Mouse (Mus musculus) testis, adult 2 months (tissue): ENCODE measurements at regions not wholly inside any gene's neighbourhood (a gene's known extent, or its start where the extent isn't known, plus 50 kb on each side); places are given as distances from the start of the nearest gene placed in this dataset.

Experiments
- H3K27ac ChIP-seq: fragments of 200-500 bp; 2 replicates; pipeline ENCODE4 v1.5.1; 2012; ENCODE audit warnings: low read depth, low read length; ENCODE audit not compliant: control insufficient read depth, insufficient read depth
- H3K27me3 ChIP-seq: fragments of 200-500 bp; 2 replicates; pipeline ENCODE4 v1.6.1; 2012; ENCODE audit warnings: mild to moderate bottlenecking, low read length, moderate library complexity; ENCODE audit not compliant: control insufficient read depth, insufficient read depth
- H3K36me3 ChIP-seq: fragments of 200-500 bp; 2 replicates; pipeline ENCODE4 v1.6.1; 2012; ENCODE audit warnings: mild to moderate bottlenecking, low read length; ENCODE audit not compliant: control insufficient read depth, insufficient read depth
- H3K4me1 ChIP-seq: fragments of 200-500 bp; 2 replicates; pipeline ENCODE4 v1.6.1; 2012; ENCODE audit warnings: low read length; ENCODE audit not compliant: control insufficient read depth, insufficient read depth
- H3K4me3 ChIP-seq: fragments of 200-500 bp; 2 replicates; pipeline ENCODE4 v1.5.1; 2012; ENCODE audit warnings: low read depth, mild to moderate bottlenecking, low read length, moderate library complexity, mixed read lengths; ENCODE audit not compliant: control insufficient read depth
- CTCF ChIP-seq: fragments of 200-500 bp; IDR thresholded peaks from 2 replicates; pipeline ENCODE4 v1.5.1; 2012; ENCODE audit warnings: low read depth, mild to moderate bottlenecking, inconsistent platforms, low read length, moderate library complexity; ENCODE audit not compliant: control insufficient read depth, insufficient read depth, insufficient replicate concordance
- POLR2A ChIP-seq: fragments of 200-500 bp; IDR thresholded peaks from 2 replicates; pipeline ENCODE4 v1.6.1; 2012; ENCODE audit warnings: low read depth, mild to moderate bottlenecking, inconsistent platforms, low read length, moderate library complexity; ENCODE audit not compliant: control insufficient read depth

DNA sequence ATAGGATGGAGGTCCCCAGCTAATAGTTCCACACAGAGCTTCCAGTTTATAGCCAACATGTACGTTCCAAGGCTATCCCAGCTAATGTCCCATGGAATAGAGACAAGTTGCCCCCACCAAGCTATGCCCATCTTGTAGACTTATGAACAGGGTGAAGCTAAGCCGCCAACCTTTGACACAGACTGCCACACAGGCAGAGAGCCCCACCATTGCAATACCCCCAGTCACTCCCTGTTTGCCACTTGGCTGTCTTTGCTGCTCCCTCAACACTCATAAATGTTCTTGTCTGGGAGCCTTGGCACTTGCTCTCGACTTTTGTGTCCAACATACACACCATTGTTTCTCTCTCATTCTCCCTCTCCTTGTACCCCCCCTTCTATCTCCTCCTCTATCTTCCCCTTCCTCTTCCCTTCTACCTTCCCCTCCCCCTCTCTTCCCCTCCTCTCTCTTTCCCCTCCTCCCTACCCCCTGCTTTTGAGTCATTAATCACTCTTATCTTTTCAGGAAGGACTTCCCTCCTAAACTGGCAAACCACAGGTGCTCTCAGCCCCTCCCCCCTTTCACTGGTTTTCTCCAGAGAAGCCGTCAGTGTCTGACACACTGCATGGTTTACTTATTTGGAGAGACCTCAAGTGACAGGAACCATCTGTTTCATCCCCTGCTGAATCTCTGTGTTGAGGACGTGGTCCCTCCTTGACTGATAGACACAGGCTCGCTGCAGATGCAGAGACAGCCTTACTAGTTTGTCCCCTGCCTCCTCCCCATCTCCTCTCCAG, 148.2 kb downstream of the Kdr start:
- TF ChIP-seq POLR2A (no peak), CTCF (no peak)
- Histone ChIP-seq H3K4me1 (peaks cover 6% of the 10 kb centered on the region), H3K4me3 (no peak overlapping the region), H3K27ac (no peak overlapping the region), H3K27me3 (no peaks in the 10 kb centered on the region), H3K36me3 (no peaks in the 10 kb centered on the region)

DNA sequence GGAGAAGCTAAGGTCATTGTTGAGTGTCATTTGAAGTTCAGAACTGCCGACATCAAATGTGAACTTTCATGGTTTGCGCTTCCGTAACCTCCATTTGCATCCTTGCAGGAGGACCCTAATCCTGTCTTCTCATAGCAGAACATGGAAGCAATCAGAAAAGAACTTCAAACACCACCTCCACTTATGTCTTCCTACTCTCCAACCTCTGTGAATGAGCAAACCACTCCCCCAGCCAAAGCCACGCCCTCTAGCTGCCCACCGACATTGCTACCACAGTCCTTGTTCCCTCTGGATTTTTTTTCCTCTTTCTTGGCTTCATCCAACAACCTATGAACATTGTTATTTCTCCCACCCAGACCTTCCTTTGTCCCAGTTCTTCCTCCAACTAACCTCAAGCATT, 149.9 kb downstream of the Kdr start:
- Histone ChIP-seq H3K4me3 (no peak overlapping the region), H3K4me1 (peaks cover 4% of the 10 kb centered on the region), H3K36me3 (no peaks in the 10 kb centered on the region), H3K27ac (no peak overlapping the region), H3K27me3 (no peaks in the 10 kb centered on the region)
- TF ChIP-seq CTCF = no peak
- TF ChIP-seq POLR2A = no peak

DNA sequence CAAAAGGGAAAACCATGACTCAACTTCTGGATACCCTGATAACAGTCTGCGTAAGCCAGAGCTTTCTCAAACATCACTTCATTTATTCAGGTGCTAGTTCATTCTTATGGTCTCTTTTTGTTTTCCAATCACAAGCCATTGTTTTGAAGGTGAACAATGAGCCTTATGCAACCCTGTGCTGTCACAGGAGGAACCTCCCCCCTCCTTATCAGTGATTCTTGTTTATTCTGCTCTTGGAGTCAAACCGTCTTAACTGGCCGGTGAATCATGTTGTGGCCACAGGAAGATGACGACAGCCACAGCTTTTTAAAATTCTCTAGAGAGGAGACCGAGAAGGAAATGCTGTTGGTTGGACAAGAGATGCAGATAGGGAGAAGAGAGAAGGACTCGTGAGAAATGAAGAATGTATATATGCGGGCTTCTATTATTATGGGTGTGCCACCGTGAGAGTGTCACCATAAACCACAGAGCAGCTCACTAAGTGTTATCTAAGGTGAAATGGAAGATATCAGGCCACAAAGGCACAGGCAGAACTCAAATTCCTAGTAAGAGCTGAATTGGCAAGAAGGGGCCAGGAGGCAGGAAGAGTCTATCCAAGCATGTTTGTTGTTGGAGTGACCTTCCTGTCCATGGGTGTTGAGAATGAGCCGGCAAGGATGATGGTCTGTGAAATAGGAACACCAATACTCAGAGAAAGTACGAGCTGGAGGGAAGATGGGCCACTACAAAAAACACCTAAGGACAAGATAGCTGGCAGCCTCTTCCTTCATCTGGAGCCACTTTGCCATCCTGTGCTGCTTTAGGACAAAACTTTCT, 151.8 kb downstream of the Kdr start:
- H3K36me3 ChIP-seq = no peaks in the 10 kb centered on the region
- H3K4me1 ChIP-seq = peaks cover 4% of the 10 kb centered on the region
- H3K27me3 ChIP-seq = no peaks in the 10 kb centered on the region
- TF ChIP-seq POLR2A (no peak), CTCF (no peak)
- H3K4me3 ChIP-seq = no peak overlapping the region
- H3K27ac ChIP-seq = no peak overlapping the region

DNA sequence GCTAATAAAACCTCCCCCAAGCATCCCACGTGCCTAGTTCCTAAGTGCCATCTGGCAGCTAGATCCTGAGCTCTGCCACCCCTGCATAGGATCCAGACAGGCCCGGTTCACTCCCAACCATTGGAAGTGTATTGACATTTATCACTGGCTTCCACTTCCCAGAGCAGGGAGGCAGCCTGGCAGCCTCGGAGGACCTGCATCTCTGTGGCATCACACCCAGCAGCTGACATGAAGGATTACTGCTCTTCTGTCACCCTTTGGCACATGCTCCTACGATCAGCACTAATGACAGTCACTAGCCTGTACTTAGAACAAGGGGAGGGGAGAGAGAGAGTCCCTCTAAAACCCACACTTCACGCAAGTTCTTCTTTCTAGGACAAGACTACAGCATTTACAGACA, 152.7 kb downstream of the Kdr start:
- no peaks in the 10 kb centered on the region for H3K27me3 ChIP-seq
- H3K27ac ChIP-seq = no peak overlapping the region
- H3K36me3 ChIP-seq = no peaks in the 10 kb centered on the region
- no peak overlapping the region for H3K4me3 ChIP-seq
- TF ChIP-seq POLR2A (no peak), CTCF (no peak)
- H3K4me1 ChIP-seq = peaks cover 4% of the 10 kb centered on the region

DNA sequence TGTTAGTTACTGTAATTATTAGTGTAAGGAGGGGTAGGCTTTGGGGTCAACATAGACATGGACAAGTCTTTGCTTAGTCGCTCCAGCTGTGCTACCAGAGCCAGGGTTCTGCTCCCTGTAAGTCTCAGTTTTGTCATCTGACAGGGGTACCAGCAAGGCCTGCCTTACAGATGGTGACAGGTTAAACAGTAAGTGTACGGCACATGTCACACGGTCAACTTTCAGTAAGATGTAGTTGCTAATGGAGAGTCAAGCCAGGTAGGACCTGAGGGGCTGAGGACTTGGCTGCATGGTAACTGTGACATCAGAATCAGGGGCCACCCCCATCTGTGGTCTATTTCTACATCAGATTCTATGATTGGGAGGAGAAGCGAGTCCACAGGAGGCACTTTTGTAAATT, 153.6 kb downstream of the Kdr start:
- TF ChIP-seq POLR2A (no peak), CTCF (no peak)
- H3K4me3 ChIP-seq = no peak overlapping the region
- H3K27ac ChIP-seq = no peak overlapping the region
- peaks cover 4% of the 10 kb centered on the region for H3K4me1 ChIP-seq
- no peaks in the 10 kb centered on the region for H3K27me3 ChIP-seq
- no peaks in the 10 kb centered on the region for H3K36me3 ChIP-seq

DNA sequence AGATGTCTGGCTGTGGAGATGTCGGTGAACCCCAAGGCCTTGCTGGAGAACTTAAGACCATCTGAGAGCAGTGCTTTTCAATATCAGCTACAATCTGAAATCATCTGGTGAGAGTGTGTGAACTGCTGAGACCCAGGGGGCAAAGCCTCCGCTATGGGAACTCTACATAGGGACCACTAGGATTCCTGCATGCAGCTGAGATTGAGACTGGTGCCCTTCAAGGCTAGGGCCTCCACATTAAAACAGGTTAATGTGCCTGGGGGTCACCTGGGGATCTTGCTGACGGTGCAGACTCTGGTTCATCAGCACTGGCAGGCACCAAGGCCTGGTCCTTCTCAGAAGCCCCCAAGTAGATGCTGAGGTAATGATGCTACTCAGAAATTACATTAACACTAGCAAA, 154.6 kb downstream of the Kdr start:
- Histone ChIP-seq H3K4me3 (no peak overlapping the region), H3K27me3 (no peaks in the 10 kb centered on the region)
- TF ChIP-seq CTCF (no peak), POLR2A (no peak)

DNA sequence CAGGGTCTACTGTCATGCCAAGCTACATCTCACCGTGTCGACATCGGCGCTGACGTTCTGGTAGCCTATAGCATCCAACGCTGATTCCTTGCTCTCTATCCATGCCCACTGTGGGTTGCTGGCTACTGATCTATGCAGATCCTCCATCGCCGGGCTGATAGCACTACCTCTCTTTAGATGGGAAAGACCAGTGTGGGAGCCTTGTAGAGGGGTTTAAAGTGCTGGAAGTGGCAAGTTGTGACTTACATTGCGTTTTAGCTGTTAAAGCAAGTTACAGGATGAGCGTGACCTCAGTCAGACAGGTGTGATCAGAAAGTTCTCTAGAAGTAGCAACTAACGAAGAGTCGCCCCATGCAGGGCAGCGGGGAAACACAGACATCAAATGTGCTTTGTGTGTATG, 160.9 kb downstream of the Kdr start:
- no peaks in the 10 kb centered on the region for H3K36me3 ChIP-seq
- no peaks in the 10 kb centered on the region for H3K27me3 ChIP-seq
- TF ChIP-seq CTCF = no peak
- TF ChIP-seq POLR2A = no peak
- no peak overlapping the region for H3K27ac ChIP-seq
- no peak overlapping the region for H3K4me3 ChIP-seq
- no peaks in the 10 kb centered on the region for H3K4me1 ChIP-seq

More for the DNA sequence above, 154.6 kb downstream of the Kdr start:
- peaks cover 1% of the 10 kb centered on the region for H3K4me1 ChIP-seq
- H3K27ac ChIP-seq = no peak overlapping the region
- H3K36me3 ChIP-seq = no peaks in the 10 kb centered on the region
